Mouse (Mus musculus) neural tube, embryonic 14.5 days (tissue): Measurements from ENCODE around the gene Ercc6. TPM values are rescaled to one million over a fixed set of nuclear protein-coding genes. Genes with fewer than 3 reads are reported as not detected.

ENCODE experiments used
- ATAC-seq: fragments of 200-750 bp; cut with Nextera tagmentation; 2 replicates; pipeline ENCODE4 v1.8.0; 2017; ENCODE audit warnings: low read depth, mild to moderate bottlenecking, moderate TSS enrichment, moderate library complexity
- H3K27ac ChIP-seq: fragments of 300-500 bp; sonication (generic); 2 replicates; pipeline ENCODE4 v1.5.1; 2014; ENCODE audit warnings: low read depth, mild to moderate bottlenecking, control low read depth, low read length, moderate library complexity, mixed read lengths
- H3K27me3 ChIP-seq: fragments of 300-500 bp; sonication (generic); 2 replicates; pipeline ENCODE4 v1.6.1; 2014; ENCODE audit warnings: low read length; ENCODE audit not compliant: control insufficient read depth, insufficient read depth
- H3K36me3 ChIP-seq: fragments of 300-500 bp; sonication (generic); 2 replicates; pipeline ENCODE4 v1.6.1; 2014; ENCODE audit warnings: low read length, mixed read lengths; ENCODE audit not compliant: control insufficient read depth, insufficient read depth
- H3K4me1 ChIP-seq: fragments of 300-500 bp; sonication (generic); 2 replicates; pipeline ENCODE4 v1.6.1; 2014; ENCODE audit warnings: low read length; ENCODE audit not compliant: control insufficient read depth, insufficient read depth
- H3K4me2 ChIP-seq: fragments of 300-500 bp; sonication (generic); 2 replicates; pipeline ENCODE4 v1.6.1; 2014; ENCODE audit warnings: mild to moderate bottlenecking, low read depth, low read length, control low read depth
- H3K4me3 ChIP-seq: fragments of 300-500 bp; sonication (generic); 2 replicates; pipeline ENCODE4 v1.5.1; 2014; ENCODE audit warnings: low read depth, low read length, control low read depth, mixed read lengths
- H3K9ac ChIP-seq: fragments of 300-500 bp; sonication (generic); replicated peaks from 2 replicates; pipeline ENCODE4 v1.6.1; 2014; ENCODE audit warnings: low read depth, mild to moderate bottlenecking, control low read depth, low read length, mixed read lengths
- H3K9me3 ChIP-seq: fragments of 300-500 bp; sonication (generic); 2 replicates; pipeline ENCODE4 v1.6.1; 2016; ENCODE audit warnings: low read length; ENCODE audit not compliant: control insufficient read depth
- WGBS: fragments of 180-500 bp; shearing (Covaris S2); extraction: QIAGEN DNeasy Blood & Tissue Kit; methylation state at CpG from one replicate; pipeline ENCODE4 v1.1.7; 2014; 5-methylcytosine and 5-hydroxymethylcytosine counted together
- polyA plus RNA-seq: library from polyadenylated mRNA; unstranded; fragments of >200 nt; fragmentation: Nextera tagmentation; extraction: Ambion mirVana; gene quantifications from 2 replicates; pipeline ENCODE4 v1.2.1, GENCODE M21; 2014

Ercc6 gene
- 23.3 and 25.1 TPM in 2 replicates for polyA plus RNA-seq

DNA sequence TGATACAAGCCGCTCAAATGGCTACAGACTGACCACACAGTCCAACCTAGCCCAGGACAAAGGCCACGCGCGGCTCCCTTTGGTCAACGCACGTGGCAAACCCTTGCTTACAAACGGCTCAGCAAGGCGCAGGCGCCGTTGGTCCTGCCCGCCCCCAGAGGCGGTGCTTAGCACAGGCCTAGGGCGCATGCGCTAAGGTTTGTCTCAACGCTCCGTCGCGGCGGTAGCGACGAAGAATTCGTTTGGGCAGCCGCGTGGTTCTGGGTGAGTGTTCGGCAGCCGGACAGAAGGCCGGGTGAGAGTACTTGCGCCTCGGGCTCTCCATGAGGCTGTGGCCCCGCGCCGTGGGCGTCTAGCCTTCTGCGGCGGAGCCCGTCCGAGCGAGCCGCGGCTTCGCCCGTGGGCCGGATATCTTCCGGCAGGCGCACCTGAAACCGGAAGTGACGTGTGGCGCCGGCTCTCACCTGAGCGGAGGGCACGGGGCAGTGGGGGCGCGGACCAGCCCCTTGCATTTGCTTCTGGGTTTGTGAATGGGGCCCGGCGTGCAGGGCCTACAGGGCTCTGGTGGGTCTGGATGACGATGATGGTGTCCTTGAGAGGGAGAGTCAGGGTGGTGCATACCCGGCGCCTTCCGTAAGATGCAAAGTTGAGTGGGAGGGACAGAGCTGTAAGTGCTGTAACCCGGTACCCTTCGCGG lies at the start of gene Ercc6:
Ercc6 (plus strand) TSS at position 186 of the 697 bp plus-strand sequence.
- peaks cover 8% of the 10 kb centered on the region for H3K4me1 ChIP-seq
- H3K4me2 ChIP-seq, result peak within 1 kb of the TSS; percentile 68
- H3K27ac ChIP-seq, result peak within 1 kb of the TSS; percentile 81
- under 1% methylated on average over 62 of the region's 62 CpGs for WGBS
- no peaks in the 10 kb centered on the region for H3K9me3 ChIP-seq
- H3K36me3 ChIP-seq, result peaks cover 9% of the 10 kb centered on the region
- H3K4me3 ChIP-seq, result peak within 1 kb of the TSS; percentile 72
- H3K27me3 ChIP-seq, result no peaks in the 10 kb centered on the region
- ATAC-seq, result peak; percentile 95
- H3K9ac ChIP-seq, result peak within 1 kb of the TSS; percentile 76

DNA sequence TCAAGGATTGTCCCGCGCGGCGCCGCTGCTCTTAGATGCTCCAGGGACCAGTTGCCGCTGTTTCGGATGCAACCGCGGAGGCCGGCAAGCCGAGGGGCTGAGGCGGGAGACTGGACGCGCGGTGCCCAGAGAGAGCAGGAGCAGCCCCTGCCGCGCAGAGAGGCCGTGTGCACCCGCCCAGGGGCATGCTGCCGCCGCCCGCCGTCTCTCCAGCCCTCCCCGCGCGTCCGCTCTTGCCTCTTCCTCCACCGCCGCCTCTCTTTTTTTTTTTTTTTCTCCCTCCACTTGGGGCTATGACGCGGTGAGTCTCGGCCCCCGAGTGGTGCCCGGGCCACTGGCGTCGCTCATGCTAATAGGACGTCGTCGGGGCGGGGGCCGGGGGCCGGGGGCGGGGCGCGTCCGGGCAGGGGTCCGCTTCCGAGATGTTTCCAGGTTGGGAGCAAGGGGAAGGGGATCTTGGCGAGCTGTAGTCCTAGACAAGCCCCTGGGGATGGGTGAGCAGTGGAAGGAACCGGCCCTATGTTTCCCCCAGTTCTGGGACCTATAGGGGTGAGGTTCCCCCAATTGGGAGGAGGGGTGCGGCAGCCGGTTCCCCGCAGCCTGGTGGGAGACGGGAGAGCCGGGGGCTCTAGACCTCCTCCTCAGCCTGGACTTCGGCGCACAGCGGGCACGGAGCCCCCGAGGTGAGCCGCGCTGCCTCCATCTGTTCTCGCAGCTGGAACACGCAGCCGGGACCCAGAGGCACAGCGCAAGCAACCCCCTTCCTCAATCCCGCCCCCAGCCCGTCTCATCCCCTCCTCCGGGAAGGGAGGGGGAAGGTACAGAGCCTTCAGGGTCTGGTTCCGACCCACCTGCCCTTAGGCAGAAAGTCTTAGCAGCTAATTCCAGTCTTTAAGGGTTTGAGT lies 48.5 kb upstream of the Ercc6 start, which contains the start of gene Slc18a3:
Slc18a3 (minus strand) TSS at position 250 of the 905 bp plus-strand sequence.
- Histone ChIP-seq H3K4me2 (peak within 1 kb of the TSS; percentile 55), H3K36me3 (no peaks in the 10 kb centered on the region), H3K4me1 (0 out of 2 replicates have a peak, but pooled peaks cover 5% of the 10 kb centered on the region), H3K4me3 (peak within 1 kb of the TSS; percentile 34), H3K9ac (peak within 1 kb of the TSS; percentile 25; the same call in 1 of the 2 replicates), H3K27ac (0 out of 2 replicates have a peak within 1 kb of the TSS, but pooled peaks have one; percentile 22), H3K27me3 (peaks cover 62% of the 10 kb centered on the region), H3K9me3 (no peaks in the 10 kb centered on the region)
- ATAC-seq, result peak; percentile 30
- 1% methylated on average over 47 of the region's 70 CpGs for WGBS

DNA sequence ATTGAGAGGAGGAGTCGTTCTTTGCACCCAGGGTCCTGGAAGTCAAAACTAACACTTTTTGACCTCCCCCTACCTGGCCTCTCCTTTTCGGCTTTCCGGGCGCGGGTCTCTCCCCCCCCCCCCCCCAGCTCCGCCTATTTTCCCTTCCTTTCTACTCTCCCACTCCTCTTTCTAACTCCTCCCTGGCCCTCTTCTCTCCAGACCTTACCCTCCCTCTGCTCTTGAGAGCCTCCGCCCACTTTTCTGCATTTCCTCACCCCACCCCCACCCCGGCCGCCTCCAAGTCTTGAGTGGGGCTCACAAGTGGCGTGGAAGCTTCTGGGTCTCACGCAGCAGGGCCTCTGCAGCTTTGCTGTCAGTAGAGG lies 47.8 kb upstream of the Ercc6 start:
- no peaks in the 10 kb centered on the region for H3K9me3 ChIP-seq
- peak overlapping the region; percentile 34; the same call in 1 of the 2 replicates for H3K4me3 ChIP-seq
- H3K4me1 ChIP-seq, result 0 out of 2 replicates have a peak, but pooled peaks cover 5% of the 10 kb centered on the region
- peak overlapping the region; percentile 55; the same call in 1 of the 2 replicates for H3K4me2 ChIP-seq
- ATAC-seq, result no peak
- H3K9ac ChIP-seq, result no peak overlapping the region
- WGBS, result 2% methylated on average over 7 of the region's 11 CpGs
- H3K27ac ChIP-seq, result no peak overlapping the region
- no peaks in the 10 kb centered on the region for H3K36me3 ChIP-seq
- H3K27me3 ChIP-seq, result peaks cover 60% of the 10 kb centered on the region

DNA sequence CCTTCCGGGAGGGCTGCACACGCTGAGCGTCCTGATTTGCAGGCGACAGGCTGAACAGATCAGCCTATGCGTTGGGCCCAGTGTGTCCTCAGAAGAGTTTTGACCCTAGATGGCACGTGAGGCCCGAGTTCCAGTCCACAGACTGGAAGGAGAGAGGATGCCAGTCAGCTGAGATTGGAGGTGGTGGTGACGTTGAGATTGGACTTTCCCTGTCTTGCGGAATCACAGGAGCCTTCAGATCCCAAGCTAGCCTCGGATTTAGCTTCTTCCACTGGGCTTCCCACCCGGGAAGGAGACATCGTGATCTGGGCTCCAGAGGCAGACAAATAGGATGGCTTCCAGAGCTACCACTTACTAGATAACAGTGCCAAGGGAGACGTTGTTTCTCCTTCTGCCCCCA lies 47.4 kb upstream of the Ercc6 start, which contains the start of gene Chat:
Chat (minus strand) TSS at position 101 of the 400 bp plus-strand sequence.
- H3K27me3 ChIP-seq, result peaks cover 60% of the 10 kb centered on the region
- H3K36me3 ChIP-seq, result no peaks in the 10 kb centered on the region
- 15% methylated on average over 13 of the region's 13 CpGs for WGBS
- peak within 1 kb of the TSS; percentile 55 for H3K4me2 ChIP-seq
- H3K9ac ChIP-seq, result 0 out of 2 replicates have a peak within 1 kb of the TSS, but pooled peaks have one; percentile 25
- no peaks in the 10 kb centered on the region for H3K9me3 ChIP-seq
- no peak within 1 kb of the TSS for H3K27ac ChIP-seq
- 0 out of 2 replicates have a peak, but pooled peaks cover 5% of the 10 kb centered on the region for H3K4me1 ChIP-seq
- peak within 1 kb of the TSS; percentile 34 for H3K4me3 ChIP-seq
- ATAC-seq, result no peak

DNA sequence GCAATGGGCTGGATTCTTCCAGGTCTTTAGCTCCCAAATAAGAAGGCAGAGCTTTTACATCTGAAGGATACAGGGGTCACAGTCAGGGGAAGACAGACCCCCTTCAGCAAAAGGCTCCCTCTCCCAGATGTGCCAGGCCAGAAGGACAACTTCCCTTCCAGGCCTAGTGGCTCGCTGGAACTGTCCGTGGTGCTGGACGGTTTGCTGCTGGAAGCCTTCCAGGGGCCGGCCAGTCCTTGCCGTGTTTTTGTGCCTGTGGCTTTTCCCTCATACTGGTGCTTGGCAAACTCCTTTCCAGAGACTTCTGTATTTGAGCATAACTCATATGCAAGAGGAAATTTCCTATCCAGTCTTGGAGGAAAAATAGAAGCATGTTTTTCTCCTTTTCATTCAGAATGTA lies 45.7 kb upstream of the Ercc6 start:
- 8% methylated on average over 5 of the region's 5 CpGs for WGBS
- Histone ChIP-seq H3K4me1 (0 out of 2 replicates have a peak, but pooled peaks cover 5% of the 10 kb centered on the region), H3K4me3 (no peak overlapping the region), H3K9ac (no peak overlapping the region), H3K27ac (no peak overlapping the region), H3K36me3 (no peaks in the 10 kb centered on the region), H3K4me2 (no peak overlapping the region), H3K9me3 (no peaks in the 10 kb centered on the region), H3K27me3 (peaks cover 44% of the 10 kb centered on the region)
- ATAC-seq, result no peak

DNA sequence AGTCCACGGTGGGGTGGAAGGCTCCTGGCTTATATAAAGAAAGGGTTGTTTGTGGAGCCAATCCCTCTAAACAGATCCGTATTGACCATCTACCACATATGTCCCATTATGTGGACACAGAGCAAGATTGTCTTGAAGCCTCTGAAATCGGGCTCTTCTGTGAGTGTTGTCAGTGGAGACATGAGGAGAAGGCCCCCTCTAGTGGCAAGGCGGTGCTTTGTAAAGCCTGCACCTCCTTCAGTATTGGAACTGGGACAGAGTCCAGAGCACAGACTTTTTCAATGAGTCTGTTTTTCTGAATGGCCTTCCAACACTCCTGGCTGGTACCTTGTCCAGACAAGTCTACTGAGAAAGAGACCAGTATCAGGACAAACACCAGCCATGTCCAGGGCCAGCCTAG lies 40.3 kb upstream of the Ercc6 start:
- 14% methylated on average over 4 of the region's 4 CpGs for WGBS
- ATAC-seq, result peak; percentile 63; the same call in 1 of the 2 replicates

DNA sequence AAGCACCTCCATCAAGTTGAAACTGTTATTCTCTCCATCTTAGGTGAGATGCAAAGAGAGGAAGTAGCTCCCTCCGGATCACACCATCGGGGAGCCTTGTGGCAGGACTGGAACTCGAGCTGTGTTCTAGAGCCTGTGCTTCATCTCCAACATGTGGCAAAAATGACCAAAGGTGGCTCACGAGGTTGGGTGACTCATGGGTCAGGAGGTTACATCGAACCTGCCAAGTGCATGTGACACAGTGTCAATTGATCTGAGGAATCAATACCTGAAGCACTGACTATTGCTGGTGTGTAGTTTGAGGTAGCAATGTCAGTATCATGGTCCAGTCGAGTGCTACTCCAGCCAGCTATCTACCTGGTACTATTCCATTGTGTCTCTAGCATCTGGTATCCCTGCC lies 36.8 kb upstream of the Ercc6 start:
- no peak overlapping the region for H3K4me2 ChIP-seq
- H3K27ac ChIP-seq, result no peak overlapping the region
- no peaks in the 10 kb centered on the region for H3K4me1 ChIP-seq
- H3K9me3 ChIP-seq, result no peaks in the 10 kb centered on the region
- WGBS, result 88% methylated on average over 6 of the region's 6 CpGs
- ATAC-seq, result no peak
- H3K36me3 ChIP-seq, result no peaks in the 10 kb centered on the region
- no peak overlapping the region for H3K9ac ChIP-seq
- no peak overlapping the region for H3K4me3 ChIP-seq
- H3K27me3 ChIP-seq, result no peaks in the 10 kb centered on the region

More for the DNA sequence above, 40.3 kb upstream of the Ercc6 start:
- Histone ChIP-seq H3K9me3 (no peaks in the 10 kb centered on the region), H3K27ac (no peak overlapping the region), H3K36me3 (no peaks in the 10 kb centered on the region), H3K4me2 (no peak overlapping the region), H3K9ac (no peak overlapping the region), H3K4me3 (no peak overlapping the region), H3K4me1 (no peaks in the 10 kb centered on the region), H3K27me3 (no peaks in the 10 kb centered on the region)

DNA sequence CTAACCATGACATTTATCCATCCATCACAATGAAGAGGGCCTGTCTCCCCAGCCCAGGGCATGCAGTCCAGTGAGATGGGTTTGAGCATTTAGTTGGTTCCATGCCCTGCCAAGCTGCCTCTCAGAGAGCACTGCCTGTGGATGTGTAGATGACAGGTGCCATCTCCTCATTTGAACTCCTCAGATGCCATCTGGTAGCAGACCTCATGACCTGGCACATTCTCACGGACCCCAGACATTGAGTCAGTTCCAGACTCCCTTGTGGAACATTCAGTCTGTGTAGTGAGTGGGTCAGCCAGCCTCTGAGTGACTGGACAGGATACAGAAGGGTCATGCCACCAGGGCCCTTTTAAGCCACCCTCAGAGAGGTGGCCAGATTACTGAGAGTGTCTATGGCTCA lies 35.7 kb upstream of the Ercc6 start:
- whole genome bisulfite sequencing, result 79% methylated on average over 1 of the region's 1 CpGs
- no peak for ATAC-seq

More for the DNA sequence above, 35.7 kb upstream of the Ercc6 start:
- H3K4me3 ChIP-seq, result no peak overlapping the region
- H3K4me2 ChIP-seq, result no peak overlapping the region
- H3K27me3 ChIP-seq, result no peaks in the 10 kb centered on the region
- H3K9me3 ChIP-seq, result no peaks in the 10 kb centered on the region
- no peak overlapping the region for H3K27ac ChIP-seq
- H3K4me1 ChIP-seq, result no peaks in the 10 kb centered on the region
- H3K9ac ChIP-seq, result no peak overlapping the region
- no peaks in the 10 kb centered on the region for H3K36me3 ChIP-seq
